In genomic region chr4:155140795-155141265, GRCm38 (mm10) we compare ENCODE assay signal across 11 mouse cellular contexts. TPM values are rescaled to one million over a fixed set of nuclear protein-coding genes. Genes with fewer than 3 reads are reported as not detected.
DNase-seq lines count a peak whose midpoint lies in the region; ATAC-seq lines count a peak whose summit lies in the region.
"Had no signal": no experiment of that assay in that cellular context is flagged by ENCODE, and none has a peak within 500 bp of the region (broad histone marks: within the 10 kb centered on the region; RNA-seq: fewer than 3 reads in every experiment).

No protein-coding gene starts in this region.

- ATAC-seq in heart, embryonic 11.5 days (replicated peaks; ENCODE audit: insufficient number of reproducible peaks, low FRiP score, low TSS enrichment): no peak
- no peak for ATAC-seq in kidney, embryonic 16.5 days (ENCODE audit: low FRiP score, low TSS enrichment)
- ATAC-seq: intestine, postnatal 0 days had no signal

- H3K4me1 ChIP-seq in heart, embryonic 11.5 days (ENCODE audit: control insufficient read depth, insufficient read depth, low read length): peaks cover 28% of the 10 kb centered on the region
- peaks cover 45% of the 10 kb centered on the region for H3K4me1 ChIP-seq in kidney, embryonic 16.5 days (ENCODE audit: insufficient read depth, low read length)

- intact Hi-C loops in gastrocnemius, postnatal 14 days (cut with DNase I; ENCODE audit: low total_unique reads): loop anchor here (5.0 kb wide), 1 partner anchor 81 kb away; the partner anchor contains the start of gene Ski
- intact Hi-C loops in left cerebral cortex, postnatal 25 days (cut with DNase I): no loop called here

- no peaks in the 10 kb centered on the region for H3K36me3 ChIP-seq in heart, embryonic 11.5 days (ENCODE audit: control insufficient read depth, insufficient read depth, low read length)
- H3K36me3 ChIP-seq in kidney, embryonic 16.5 days (ENCODE audit: insufficient read depth, low read length): no peaks in the 10 kb centered on the region

- H3K4me2 ChIP-seq in heart, embryonic 11.5 days: no peak overlapping the region
- H3K4me2 ChIP-seq in kidney, embryonic 16.5 days (replicated peaks; ENCODE audit: low read depth, low read length): no peak overlapping the region
- H3K4me2 ChIP-seq: midbrain, embryonic 11.5 days had no signal

- no peak overlapping the region for H3K9ac ChIP-seq in heart, embryonic 11.5 days (ENCODE audit: low read depth, low read length)
- H3K9ac ChIP-seq in kidney, embryonic 16.5 days (replicated peaks; ENCODE audit: low read length): no peak overlapping the region

- H3K4me3 ChIP-seq in heart, embryonic 11.5 days (ENCODE audit: low read depth, low read length): no peak overlapping the region
- H3K4me3 ChIP-seq in kidney, embryonic 16.5 days (ENCODE audit: low read length): no peak overlapping the region
- H3K4me3 ChIP-seq: erythroblast, embryonic 14.5 days had no signal

- peak; percentile 85 to 94 for DNase-seq in heart, adult 18-20 months
- DNase-seq in gastrocnemius, postnatal 14 days: peak; percentile 92
- DNase-seq in lung, postnatal 25 days (ENCODE audit: low spot score): peak; percentile 70
- DNase-seq in thymus, adult 18-20 months: no peak
- no peak for DNase-seq in left cerebral cortex, postnatal 25 days (ENCODE audit: low spot score in 2 of 2)
- DNase-seq in layer of hippocampus, adult 18-20 months (ENCODE audit: low spot score in 2 of 2): no peak

- no peaks in the 10 kb centered on the region for H3K27me3 ChIP-seq in heart, embryonic 11.5 days (ENCODE audit: control insufficient read depth, insufficient read depth, low read length)
- no peaks in the 10 kb centered on the region for H3K27me3 ChIP-seq in kidney, embryonic 16.5 days (ENCODE audit: insufficient read depth, low read length)

- 51% methylated on average over 12 of the region's 12 CpGs for WGBS in heart, embryonic 11.5 days (ENCODE audit: insufficient replicate concordance)
- 23% methylated on average over 12 of the region's 12 CpGs for WGBS in kidney, embryonic 16.5 days

- H3K9me3 ChIP-seq in heart, embryonic 11.5 days (replicated peaks; ENCODE audit: control insufficient read depth, low read length): no peaks in the 10 kb centered on the region
- no peaks in the 10 kb centered on the region for H3K9me3 ChIP-seq in kidney, embryonic 16.5 days (ENCODE audit: low read length)

- no peak overlapping the region for H3K27ac ChIP-seq in heart, embryonic 11.5 days (ENCODE audit: low read depth, low read length)
- H3K27ac ChIP-seq in kidney, embryonic 16.5 days (ENCODE audit: low read length): peak overlapping the region; percentile 4; the same call in 1 of the 2 replicates

RNA-seq across cellular contexts. Expression of gene Morn1, which starts 54.5 kb away (rescaled TPM):
- total RNA-seq in heart, adult 18-20 months (2021): 1 to 10 TPM; 1.0 to 2.3 TPM
- 2.5 and 2.9 TPM in 2 replicates for polyA plus RNA-seq in heart, embryonic 11.5 days (2014; fragmentation: Nextera tagmentation; extraction: Ambion mirVana)
- 1 to 10 TPM; 2.3 to 2.9 TPM for total RNA-seq in gastrocnemius, postnatal 14 days (2021)
- 5.9 and 7.0 TPM in 2 replicates for polyA plus RNA-seq in kidney, embryonic 16.5 days (2015; fragmentation: Nextera tagmentation; extraction: Ambion mirVana)
- 1 to 10 TPM; 8.6 to 9.7 TPM for total RNA-seq in left cerebral cortex, postnatal 25 days (2021)
- 10 to 100 TPM in 1 of 2 experiments, 1 to 10 TPM in 1; 9.3 to 11.3 TPM for total RNA-seq in layer of hippocampus, adult 18-20 months (2021)

RNA-seq across cellular contexts. Expression of gene Rer1, which starts 54.6 kb away (rescaled TPM):
- total RNA-seq in heart, adult 18-20 months (2021): 10 to 100 TPM; 72.0 to 75.8 TPM
- polyA plus RNA-seq in heart, embryonic 11.5 days (2014; fragmentation: Nextera tagmentation; extraction: Ambion mirVana): 148 TPM in 2 replicates
- total RNA-seq in gastrocnemius, postnatal 14 days (2021): 10 to 100 TPM; 48.1 to 48.8 TPM
- 158 and 162 TPM in 2 replicates for polyA plus RNA-seq in kidney, embryonic 16.5 days (2015; fragmentation: Nextera tagmentation; extraction: Ambion mirVana)
- total RNA-seq in left cerebral cortex, postnatal 25 days (2021): 10 to 100 TPM; 60.9 to 69.4 TPM
- 10 to 100 TPM; 63.4 to 65.5 TPM for total RNA-seq in layer of hippocampus, adult 18-20 months (2021)

Comparison
In these comparisons a context has a peak if more than half of its experiments do, and no peak if none do; other contexts are left out.
1. DNase-seq: peak in heart, adult 18-20 months (2 of 2), gastrocnemius, postnatal 14 days (single experiment) and lung, postnatal 25 days (single experiment); none in thymus, adult 18-20 months (0 of 2), left cerebral cortex, postnatal 25 days (0 of 2) and layer of hippocampus, adult 18-20 months (0 of 2).